Mouse (Mus musculus) heart, postnatal 0 days (tissue): ENCODE results near the gene Ptafr. TPM values are rescaled to one million over a fixed set of nuclear protein-coding genes. Genes with fewer than 3 reads are reported as not detected.

Source experiments
- ATAC-seq: fragments of 200-750 bp; cut with Nextera tagmentation; 2 replicates; pipeline ENCODE4 v1.8.0; 2017; ENCODE audit warnings: low read depth, moderate number of reproducible peaks, moderate library complexity; ENCODE audit not compliant: insufficient read depth
- DNase-seq: peaks from one replicate; pipeline ENCODE4 v3.0.0-alpha.2; 2016; ENCODE audit warnings: low spot score
- H3K27ac ChIP-seq: fragments of 300-500 bp; sonication (generic); 2 replicates; pipeline ENCODE4 v1.5.1; 2014; ENCODE audit warnings: low read depth, mild to moderate bottlenecking
- H3K27me3 ChIP-seq: fragments of 300-500 bp; sonication (generic); 2 replicates; pipeline ENCODE4 v1.6.1; 2014; ENCODE audit warnings: low read length, mixed read lengths; ENCODE audit not compliant: control insufficient read depth, insufficient read depth
- H3K36me3 ChIP-seq: fragments of 300-500 bp; sonication (generic); replicated peaks from 2 replicates; pipeline ENCODE4 v1.6.1; 2014; ENCODE audit warnings: low read length, mixed read lengths; ENCODE audit not compliant: control insufficient read depth, insufficient read depth
- H3K4me1 ChIP-seq: fragments of 300-500 bp; sonication (generic); 2 replicates; pipeline ENCODE4 v1.6.1; 2014; ENCODE audit warnings: antibody characterized with exemption; ENCODE audit not compliant: control insufficient read depth, insufficient read depth
- H3K4me2 ChIP-seq: fragments of 300-500 bp; sonication (generic); 2 replicates; pipeline ENCODE4 v1.6.1; 2014; ENCODE audit warnings: low read depth, mild to moderate bottlenecking, low read length, moderate library complexity
- H3K4me3 ChIP-seq: fragments of 300-500 bp; sonication (generic); 2 replicates; pipeline ENCODE4 v1.5.1; 2014; ENCODE audit warnings: low read depth, low read length
- H3K9ac ChIP-seq: fragments of 300-500 bp; sonication (generic); replicated peaks from 2 replicates; pipeline ENCODE4 v1.6.1; 2014; ENCODE audit warnings: low read depth, low read length, mixed read lengths
- H3K9me3 ChIP-seq: fragments of 300-500 bp; sonication (generic); replicated peaks from 2 replicates; pipeline ENCODE4 v1.6.1; 2016; ENCODE audit warnings: low read length; ENCODE audit not compliant: control insufficient read depth
- CTCF ChIP-seq: IDR thresholded peaks from 2 replicates; pipeline ENCODE4 v1.5.1; 2016; ENCODE audit warnings: antibody characterized with exemption, control low read depth, low read depth
- EP300 ChIP-seq: IDR thresholded peaks from 2 replicates; pipeline ENCODE4 v1.6.1; 2016; ENCODE audit warnings: antibody characterized with exemption, low read depth
- WGBS: fragments of 180-500 bp; shearing (Covaris S2); extraction: QIAGEN DNeasy Blood & Tissue Kit; methylation state at CpG from one replicate; pipeline ENCODE4 v1.1.7; 2014; 5-methylcytosine and 5-hydroxymethylcytosine counted together
- polyA plus RNA-seq: library from polyadenylated mRNA; unstranded; fragments of >200 nt; fragmentation: Nextera tagmentation; extraction: Ambion mirVana; gene quantifications from 2 replicates; pipeline ENCODE4 v1.2.1, GENCODE M21; 2015
- total RNA-seq: library from RNA; depleted of rRNA; stranded (reverse); fragments of >200 nt; gene quantifications from 2 replicates; pipeline ENCODE4 v1.2.3, GENCODE M21; 2014; ENCODE audit warnings: low replicate concordance

Ptafr gene
- total and polyA plus RNA-seq, 2 experiments from 2014 or later = 0.08 to 0.61 TPM

DNA sequence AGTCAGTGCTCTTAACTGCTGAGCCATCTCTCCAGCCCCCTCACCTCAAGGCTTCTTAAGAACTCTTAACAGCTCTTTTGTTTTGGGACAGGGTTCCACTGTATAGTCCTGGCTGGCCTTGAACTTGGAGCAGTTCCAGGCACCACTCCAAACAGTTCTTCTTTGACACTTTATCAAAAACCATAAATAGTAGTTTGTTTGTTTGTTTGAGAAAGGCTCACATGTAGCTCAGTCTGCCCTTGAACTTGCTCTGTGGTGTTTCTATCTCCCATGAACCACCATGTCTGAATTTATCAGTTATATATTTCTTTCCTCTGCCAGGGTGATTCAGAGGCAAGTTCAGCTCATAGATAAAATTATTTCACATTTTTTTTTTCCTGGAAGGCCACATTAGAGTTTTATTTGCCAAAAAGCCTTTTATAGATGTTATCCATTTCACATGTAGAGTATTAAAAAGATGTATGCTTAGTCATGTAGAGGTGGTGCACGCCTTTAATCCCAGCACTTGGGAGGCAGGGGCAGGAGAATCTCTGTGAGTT, 11.0 kb downstream of the Ptafr start:
- no peak overlapping the region for H3K27ac ChIP-seq
- DNase-seq = no peak
- H3K4me3 ChIP-seq = no peak overlapping the region
- WGBS = 95% methylated on average over 1 of the region's 1 CpGs
- H3K9ac ChIP-seq = no peak overlapping the region
- no peaks in the 10 kb centered on the region for H3K36me3 ChIP-seq
- H3K4me1 ChIP-seq = peaks cover 7% of the 10 kb centered on the region
- no peak for ATAC-seq
- H3K4me2 ChIP-seq = no peak overlapping the region
- no peaks in the 10 kb centered on the region for H3K9me3 ChIP-seq
- H3K27me3 ChIP-seq = no peaks in the 10 kb centered on the region
- TF ChIP-seq CTCF = no peak
- no peak for TF ChIP-seq EP300

DNA sequence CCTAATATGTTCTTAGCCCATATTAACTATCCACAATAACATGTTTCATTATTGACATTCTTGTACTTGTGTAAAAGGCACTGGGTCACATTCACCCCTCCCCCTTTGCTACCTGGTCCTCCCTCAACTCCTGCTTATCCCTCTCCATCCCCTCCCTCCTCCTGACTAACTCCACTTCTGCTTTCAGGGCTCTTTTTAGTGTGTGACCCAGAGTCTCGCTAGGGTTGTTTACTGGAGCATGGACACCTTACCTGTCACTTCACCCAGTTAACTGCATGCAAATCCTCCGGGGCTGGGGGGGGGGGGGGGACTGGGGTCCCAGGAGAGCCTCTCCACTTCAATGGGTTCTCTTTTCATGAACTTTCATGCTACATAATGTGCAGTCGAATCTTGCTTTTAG, 19.9 kb downstream of the Ptafr start:
- H3K4me2 ChIP-seq = no peak overlapping the region
- no peaks in the 10 kb centered on the region for H3K4me1 ChIP-seq
- no peaks in the 10 kb centered on the region for H3K27me3 ChIP-seq
- DNase-seq = no peak
- TF ChIP-seq EP300 (no peak), CTCF (no peak)
- 0 out of 2 replicates have a peak, but pooled peaks cover 5% of the 10 kb centered on the region for H3K9me3 ChIP-seq
- 58% methylated on average over 3 of the region's 3 CpGs for whole genome bisulfite sequencing
- no peak overlapping the region for H3K27ac ChIP-seq
- no peak overlapping the region for H3K9ac ChIP-seq
- no peak overlapping the region for H3K4me3 ChIP-seq
- no peak for ATAC-seq
- H3K36me3 ChIP-seq = no peaks in the 10 kb centered on the region

DNA sequence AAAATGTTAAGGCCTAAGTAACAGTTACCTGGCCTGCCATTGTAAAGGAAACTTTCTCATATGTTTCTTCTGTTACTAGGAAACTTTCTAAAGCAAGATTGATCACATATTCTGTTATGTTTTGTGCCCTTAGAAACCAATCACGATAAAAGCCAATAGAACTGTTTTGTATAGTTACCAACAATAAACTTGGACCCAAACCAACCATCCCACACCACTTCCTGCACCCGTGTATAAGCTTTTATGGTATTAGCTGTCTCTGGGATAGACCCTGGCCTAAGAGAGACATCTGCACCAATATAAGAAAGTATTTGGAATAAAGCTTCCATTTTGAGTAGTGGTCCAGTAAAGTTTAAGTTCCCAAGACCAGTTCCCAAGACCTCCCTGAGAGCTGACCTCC, 21.1 kb downstream of the Ptafr start:
- H3K9ac ChIP-seq = no peak overlapping the region
- H3K27ac ChIP-seq = no peak overlapping the region
- H3K4me1 ChIP-seq = no peaks in the 10 kb centered on the region
- H3K27me3 ChIP-seq = no peaks in the 10 kb centered on the region
- no peak overlapping the region for H3K4me2 ChIP-seq
- ATAC-seq = no peak
- no peak for TF ChIP-seq EP300
- TF ChIP-seq CTCF = no peak
- WGBS = 67% methylated on average over 2 of the region's 2 CpGs
- H3K9me3 ChIP-seq = 0 out of 2 replicates have a peak, but pooled peaks cover 5% of the 10 kb centered on the region
- no peak overlapping the region for H3K4me3 ChIP-seq
- no peak for DNase-seq
- H3K36me3 ChIP-seq = no peaks in the 10 kb centered on the region

DNA sequence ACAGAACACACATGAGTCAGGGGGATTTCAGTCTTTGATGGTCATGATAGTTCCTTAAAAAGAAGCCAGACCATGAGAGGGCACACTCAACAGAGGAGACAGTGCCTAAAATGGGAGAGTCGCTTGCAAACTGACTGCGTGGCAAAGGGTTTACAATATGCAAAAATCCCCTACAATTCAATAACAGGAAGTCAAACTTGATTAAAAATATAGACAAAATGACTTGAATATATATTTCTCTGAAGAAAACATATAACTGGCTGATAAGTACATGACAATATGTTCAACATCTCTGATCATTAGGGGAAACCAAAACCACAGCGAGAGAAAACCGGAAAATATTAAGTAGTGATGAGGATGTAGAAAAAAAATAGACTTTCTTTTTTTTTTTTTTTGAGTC, 22.4 kb downstream of the Ptafr start:
- Histone ChIP-seq H3K27ac (no peak overlapping the region), H3K4me3 (no peak overlapping the region), H3K4me2 (no peak overlapping the region), H3K9ac (no peak overlapping the region), H3K27me3 (no peaks in the 10 kb centered on the region), H3K4me1 (no peaks in the 10 kb centered on the region), H3K36me3 (no peaks in the 10 kb centered on the region), H3K9me3 (no peaks in the 10 kb centered on the region)
- no peak for ATAC-seq
- 91% methylated on average over 4 of the region's 4 CpGs for WGBS
- no peak for DNase-seq
- TF ChIP-seq CTCF (no peak), EP300 (no peak)

DNA sequence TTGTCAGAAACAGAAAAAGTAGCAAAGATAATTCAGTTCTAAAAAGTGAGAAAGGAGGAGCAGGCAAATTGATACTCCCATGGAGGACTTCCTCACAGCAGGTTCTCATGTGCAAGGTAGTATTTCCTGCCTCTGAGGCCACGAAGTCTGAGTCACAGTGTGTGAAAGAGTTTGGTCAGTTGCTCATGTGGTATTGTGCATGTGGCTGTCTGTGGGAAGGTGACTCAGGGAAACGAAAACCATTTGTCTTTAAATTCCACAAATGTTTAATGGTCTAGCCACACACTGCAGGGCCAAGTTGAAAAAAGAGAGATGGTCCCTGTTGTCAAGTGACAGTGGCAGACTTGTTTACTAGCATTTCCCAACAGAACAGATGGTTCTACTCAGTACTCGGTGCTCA, 24.6 kb downstream of the Ptafr start:
- ATAC-seq (no peak), DNase-seq (no peak)
- no peak overlapping the region for H3K4me3 ChIP-seq
- H3K9me3 ChIP-seq = no peaks in the 10 kb centered on the region
- H3K27me3 ChIP-seq = no peaks in the 10 kb centered on the region
- H3K4me2 ChIP-seq = no peak overlapping the region
- TF ChIP-seq EP300 (no peak), CTCF (no peak)
- no peaks in the 10 kb centered on the region for H3K4me1 ChIP-seq
- H3K27ac ChIP-seq = no peak overlapping the region
- WGBS = 70% methylated on average over 3 of the region's 3 CpGs
- no peaks in the 10 kb centered on the region for H3K36me3 ChIP-seq
- H3K9ac ChIP-seq = no peak overlapping the region

DNA sequence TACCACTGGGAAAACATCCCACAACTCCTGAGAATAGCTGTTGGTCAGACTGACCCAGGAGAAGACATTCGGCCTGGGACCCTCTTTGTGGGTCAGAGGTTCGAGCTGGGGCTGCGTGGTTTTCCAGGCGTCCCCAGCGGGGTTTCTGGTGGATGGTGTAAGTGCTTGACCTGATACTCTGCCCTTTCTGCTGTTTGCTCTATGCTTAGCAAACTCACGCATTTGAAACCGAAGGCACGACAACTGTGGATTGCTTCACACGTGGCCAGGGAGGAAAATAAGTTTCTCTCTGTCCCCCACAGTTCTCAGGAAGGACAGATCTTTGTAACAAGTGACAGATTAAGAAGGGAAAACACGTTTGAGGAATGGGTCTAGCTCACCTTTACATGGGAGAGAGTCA, 26.8 kb downstream of the Ptafr start:
- 81% methylated on average over 10 of the region's 10 CpGs for WGBS
- H3K27ac ChIP-seq = no peak overlapping the region
- no peak overlapping the region for H3K4me3 ChIP-seq
- no peak for TF ChIP-seq CTCF
- no peak for TF ChIP-seq EP300
- no peaks in the 10 kb centered on the region for H3K9me3 ChIP-seq
- no peak for ATAC-seq
- peaks cover 6% of the 10 kb centered on the region; the same call in 1 of the 2 replicates for H3K4me1 ChIP-seq
- no peaks in the 10 kb centered on the region for H3K36me3 ChIP-seq
- H3K4me2 ChIP-seq = no peak overlapping the region
- H3K9ac ChIP-seq = no peak overlapping the region
- DNase-seq = no peak
- no peaks in the 10 kb centered on the region for H3K27me3 ChIP-seq
